Mouse (Mus musculus): Measurements from ENCODE around the gene Tnni3. TPM values are rescaled to one million over a fixed set of nuclear protein-coding genes. Genes with fewer than 3 reads are reported as not detected.

Tnni3 gene
- polyA plus RNA-seq, 1 experiment from 2014 or later, result 3.9 TPM

DNA sequence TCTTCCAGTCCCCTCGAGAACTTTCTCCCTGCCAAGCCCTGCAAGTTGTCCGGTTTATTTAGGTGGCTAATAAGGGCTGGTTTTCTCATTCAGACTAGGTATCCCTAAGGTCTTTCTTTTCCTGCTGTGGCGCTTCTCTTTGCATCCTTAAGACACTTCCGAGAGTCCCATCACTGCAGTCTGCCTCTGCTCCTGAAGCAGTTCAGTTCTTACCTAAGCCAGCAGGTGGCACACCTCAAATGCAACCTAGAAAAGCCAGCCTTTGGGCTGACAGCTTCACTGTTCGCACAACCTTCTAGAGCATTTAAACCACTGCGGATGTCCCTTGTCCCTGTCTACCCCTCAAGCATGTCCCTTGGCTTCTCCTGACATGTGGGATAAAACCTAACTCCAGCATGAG is 44.4 kb downstream of the Tnni3 start:
- H3K27ac ChIP-seq, result no peak overlapping the region
- H3K4me2 ChIP-seq, result no peak overlapping the region
- no peak for ATAC-seq (ENCODE audit: low FRiP score)
- peaks cover 44% of the 10 kb centered on the region for H3K36me3 ChIP-seq
- H3K4me3 ChIP-seq, result no peak overlapping the region
- 0 out of 2 replicates have a peak overlapping the region, but pooled peaks have one; percentile 8 for H3K9ac ChIP-seq
- peaks cover 21% of the 10 kb centered on the region for H3K4me1 ChIP-seq (replicated peaks)
- 26% methylated on average over 6 of the region's 6 CpGs for WGBS
- peaks cover 30% of the 10 kb centered on the region for H3K27me3 ChIP-seq
- no peaks in the 10 kb centered on the region for H3K9me3 ChIP-seq

- peak overlapping the region; percentile 66 for H3K27ac ChIP-seq
- H3K4me2 ChIP-seq, result peak overlapping the region; percentile 87
- peak; percentile 22 for ATAC-seq (ENCODE audit: low FRiP score)
- peaks cover 38% of the 10 kb centered on the region for H3K27me3 ChIP-seq
- no peaks in the 10 kb centered on the region for H3K9me3 ChIP-seq
- peaks cover 21% of the 10 kb centered on the region for H3K4me1 ChIP-seq (replicated peaks)
- H3K36me3 ChIP-seq, result peaks cover 36% of the 10 kb centered on the region
- WGBS, result 2% methylated on average over 16 of the region's 16 CpGs
- peak overlapping the region; percentile 71 for H3K9ac ChIP-seq
- peak overlapping the region; percentile 45 for H3K4me3 ChIP-seq
Measured at GRCm38 (mm10) chr7:4478796-4479291, 45.2 kb downstream of the Tnni3 start.

DNA sequence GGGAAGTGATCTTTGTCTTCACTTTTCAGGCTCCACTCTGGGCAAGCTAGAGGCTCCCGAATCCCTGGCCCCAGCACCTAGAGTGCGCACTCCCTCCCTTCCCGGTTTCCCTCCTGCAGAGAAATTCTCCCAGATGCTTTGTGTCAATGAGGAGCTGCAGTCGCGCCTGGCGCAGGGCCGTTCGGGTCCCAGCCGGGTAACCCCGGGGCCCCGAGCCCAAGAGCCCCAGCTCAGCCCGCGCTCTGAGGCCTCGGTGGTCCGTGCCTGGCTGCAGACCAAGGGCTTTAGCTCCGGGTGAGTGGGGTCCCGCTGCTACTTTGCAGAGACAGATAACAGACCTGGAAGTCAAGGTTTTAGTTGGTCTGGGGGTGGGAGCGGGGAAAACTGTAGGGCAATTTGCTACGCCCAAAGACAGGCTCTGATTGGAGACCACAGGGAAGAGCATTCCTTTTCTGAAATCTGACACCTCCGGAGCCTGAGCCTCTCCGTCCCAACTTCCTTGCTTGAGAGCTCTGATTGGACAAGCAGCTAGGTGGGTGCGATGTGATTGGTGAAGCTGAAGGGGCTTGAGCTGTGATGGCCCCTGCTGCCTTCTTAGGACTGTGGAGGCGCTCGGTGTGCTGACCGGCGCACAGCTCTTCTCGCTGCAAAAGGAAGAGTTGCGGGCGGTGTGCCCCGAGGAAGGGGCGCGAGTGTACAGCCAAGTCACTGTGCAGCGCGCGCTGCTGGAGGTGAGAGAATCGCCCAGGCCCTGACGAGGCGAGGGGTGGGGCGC is 45.8 kb downstream of the Tnni3 start:
- Histone ChIP-seq H3K4me1 (replicated peaks) (peaks cover 21% of the 10 kb centered on the region), H3K27me3 (peaks cover 44% of the 10 kb centered on the region), H3K27ac (peak overlapping the region; percentile 69), H3K4me2 (peak overlapping the region; percentile 87), H3K4me3 (peak overlapping the region; percentile 45), H3K9ac (peak overlapping the region; percentile 71), H3K9me3 (no peaks in the 10 kb centered on the region), H3K36me3 (peaks cover 30% of the 10 kb centered on the region)
- ATAC-seq (ENCODE audit: low FRiP score), result peak; percentile 93
- under 1% methylated on average over 39 of the region's 39 CpGs for WGBS

DNA sequence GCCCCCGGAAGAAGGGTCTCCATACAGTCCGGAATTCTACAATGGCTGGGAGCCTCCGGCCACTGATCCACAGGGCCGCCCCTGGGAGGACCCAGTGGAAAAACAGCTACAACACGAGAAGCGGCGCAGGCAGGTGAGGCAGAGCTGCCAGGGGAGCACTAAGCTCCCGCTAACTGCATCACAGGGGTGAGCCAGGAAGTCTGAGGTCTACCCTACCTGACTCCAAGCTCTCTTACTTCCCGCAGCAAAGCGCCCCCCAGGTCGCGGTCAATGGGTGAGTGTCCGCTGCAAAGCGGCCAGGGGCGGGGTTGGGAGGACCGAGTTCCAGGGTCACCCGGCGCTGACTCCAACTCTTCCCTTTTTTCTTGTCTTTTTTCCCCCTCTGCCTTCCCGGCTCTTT is 50.1 kb downstream of the Tnni3 start:
- H3K9ac ChIP-seq, result no peak overlapping the region
- 5% methylated on average over 17 of the region's 19 CpGs for WGBS
- no peak overlapping the region for H3K4me2 ChIP-seq
- H3K27me3 ChIP-seq, result peaks cover 70% of the 10 kb centered on the region
- no peaks in the 10 kb centered on the region for H3K9me3 ChIP-seq
- ATAC-seq (ENCODE audit: low FRiP score), result no peak
- H3K4me1 ChIP-seq (replicated peaks), result peaks cover 29% of the 10 kb centered on the region
- no peak overlapping the region for H3K4me3 ChIP-seq
- no peak overlapping the region for H3K27ac ChIP-seq
- H3K36me3 ChIP-seq, result no peaks in the 10 kb centered on the region

- Histone ChIP-seq H3K4me2 (peak overlapping the region; percentile 70), H3K4me3 (peak overlapping the region; percentile 46), H3K4me1 (replicated peaks) (peaks cover 16% of the 10 kb centered on the region), H3K36me3 (no peaks in the 10 kb centered on the region), H3K27me3 (peaks cover 65% of the 10 kb centered on the region), H3K27ac (no peak overlapping the region), H3K9ac (peak overlapping the region; percentile 70), H3K9me3 (no peaks in the 10 kb centered on the region)
- ATAC-seq (ENCODE audit: low FRiP score), result peak; percentile 81
- WGBS, result 1% methylated on average over 24 of the region's 24 CpGs
Measured at GRCm38 (mm10) chr7:4471179-4471555, 52.9 kb downstream of the Tnni3 start.

DNA sequence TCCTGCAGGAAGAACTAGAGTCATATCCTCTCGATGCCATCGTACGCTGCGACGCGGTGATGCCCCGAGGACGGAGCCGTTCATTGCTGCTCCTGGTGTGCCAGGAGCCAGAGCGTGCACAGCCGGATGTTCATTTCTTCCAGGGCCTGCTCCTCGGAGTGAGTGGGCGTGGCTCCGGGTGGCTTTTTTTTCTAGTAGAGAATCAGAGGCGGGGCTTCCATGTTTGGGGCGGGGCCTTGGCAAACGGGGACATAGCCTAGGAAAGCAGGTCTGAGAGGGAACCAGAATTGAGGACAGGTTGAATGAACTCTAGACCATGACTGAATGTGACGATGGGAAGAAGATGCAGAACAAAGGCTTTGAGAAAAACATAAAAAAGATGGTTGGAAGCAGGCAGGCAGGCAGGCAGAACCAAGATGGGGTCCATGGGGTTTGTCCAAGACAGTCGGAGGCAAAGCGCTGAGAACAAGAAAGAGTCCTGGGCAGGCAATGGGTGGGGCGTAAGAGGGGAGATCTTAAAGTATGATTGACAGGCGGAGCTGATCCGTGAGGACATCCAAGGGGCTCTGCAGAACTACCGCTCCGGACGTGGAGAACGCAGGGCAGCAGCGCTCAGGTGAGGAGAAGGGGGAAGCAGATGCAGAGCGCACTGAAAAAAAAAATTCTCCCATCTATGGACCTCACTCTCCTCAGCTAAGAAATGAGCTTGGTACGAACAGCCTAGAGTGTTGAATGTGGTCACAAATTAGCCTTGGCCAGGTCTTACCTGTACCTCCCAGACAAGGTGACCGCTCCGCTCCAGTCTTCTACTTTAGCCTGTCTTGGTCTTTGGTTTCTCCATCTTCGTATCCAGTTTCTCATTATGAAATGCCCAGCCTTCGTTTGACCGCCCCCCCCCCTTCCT is 53.5 kb downstream of the Tnni3 start:
- 2% methylated on average over 35 of the region's 35 CpGs for WGBS
- no peaks in the 10 kb centered on the region for H3K36me3 ChIP-seq
- peaks cover 16% of the 10 kb centered on the region for H3K4me1 ChIP-seq (replicated peaks)
- H3K4me3 ChIP-seq, result peak overlapping the region; percentile 46
- 0 out of 2 replicates have a peak overlapping the region, but pooled peaks have one; percentile 1 for H3K27ac ChIP-seq
- no peaks in the 10 kb centered on the region for H3K9me3 ChIP-seq
- H3K9ac ChIP-seq, result peak overlapping the region; percentile 70
- peaks cover 60% of the 10 kb centered on the region for H3K27me3 ChIP-seq
- peak overlapping the region; percentile 70 for H3K4me2 ChIP-seq
- peak; percentile 55 for ATAC-seq (ENCODE audit: low FRiP score)

Other genes with a start within 250 kb of the Tnni3 start
- gene Ncr1, start 186.5 kb downstream of the Tnni3 start, polyA plus RNA-seq (2015; fragmentation: Nextera tagmentation; extraction: Ambion mirVana), result not detected in 2 replicates
- 0.13 and 0.19 TPM in 2 replicates for gene Gp6, start 126.5 kb downstream of the Tnni3 start, polyA plus RNA-seq (2015; fragmentation: Nextera tagmentation; extraction: Ambion mirVana)
- 37.2 and 37.7 TPM in 2 replicates for gene Rdh13, start 78.6 kb downstream of the Tnni3 start, polyA plus RNA-seq (2015; fragmentation: Nextera tagmentation; extraction: Ambion mirVana)
- gene Eps8l1, start 63.6 kb downstream of the Tnni3 start, polyA plus RNA-seq (2015; fragmentation: Nextera tagmentation; extraction: Ambion mirVana), result 9.3 and 10.6 TPM in 2 replicates
- gene Ppp1r12c, start 22.5 kb downstream of the Tnni3 start, polyA plus RNA-seq (2015; fragmentation: Nextera tagmentation; extraction: Ambion mirVana), result 39.6 and 49.7 TPM in 2 replicates
- 7.4 and 7.5 TPM in 2 replicates for gene Tnnt1, start 7.8 kb downstream of the Tnni3 start, polyA plus RNA-seq (2015; fragmentation: Nextera tagmentation; extraction: Ambion mirVana)
- gene Dnaaf3, start 8.2 kb upstream of the Tnni3 start, polyA plus RNA-seq (2015; fragmentation: Nextera tagmentation; extraction: Ambion mirVana), result 2.0 and 2.8 TPM in 2 replicates
- gene Syt5, start 23.3 kb upstream of the Tnni3 start, polyA plus RNA-seq (2015; fragmentation: Nextera tagmentation; extraction: Ambion mirVana), result 78.7 and 82.6 TPM in 2 replicates
- gene Ptprh, start 79.8 kb upstream of the Tnni3 start, polyA plus RNA-seq (2015; fragmentation: Nextera tagmentation; extraction: Ambion mirVana), result 0.71 and 0.97 TPM in 2 replicates
- 3.5 and 3.8 TPM in 2 replicates for gene Tmem86b, start 107.2 kb upstream of the Tnni3 start, polyA plus RNA-seq (2015; fragmentation: Nextera tagmentation; extraction: Ambion mirVana)
- 9.7 and 12.4 TPM in 2 replicates for gene Ppp6r1, start 134.8 kb upstream of the Tnni3 start, polyA plus RNA-seq (2015; fragmentation: Nextera tagmentation; extraction: Ambion mirVana)
- 128 and 137 TPM in 2 replicates for gene Hspbp1, start 160.8 kb upstream of the Tnni3 start, polyA plus RNA-seq (2015; fragmentation: Nextera tagmentation; extraction: Ambion mirVana)
- 7.2 and 7.5 TPM in 2 replicates for gene Brsk1, start 166.4 kb upstream of the Tnni3 start, polyA plus RNA-seq (2015; fragmentation: Nextera tagmentation; extraction: Ambion mirVana)
- 0.12 and 0.19 TPM in 2 replicates for gene Tmem150b, start 201.0 kb upstream of the Tnni3 start, polyA plus RNA-seq (2015; fragmentation: Nextera tagmentation; extraction: Ambion mirVana)
- 79.4 and 86.8 TPM in 2 replicates for gene Kmt5c, start 215.9 kb upstream of the Tnni3 start, polyA plus RNA-seq (2015; fragmentation: Nextera tagmentation; extraction: Ambion mirVana)
- 16.4 and 21.1 TPM in 2 replicates for gene Cox6b2, start 228.9 kb upstream of the Tnni3 start, polyA plus RNA-seq (2015; fragmentation: Nextera tagmentation; extraction: Ambion mirVana)
- not detected in 2 replicates for gene Fam71e2, start 247.1 kb upstream of the Tnni3 start, polyA plus RNA-seq (2015; fragmentation: Nextera tagmentation; extraction: Ambion mirVana)